Mouse (Mus musculus) lung, adult 2 months (tissue): ENCODE measurements at regions not wholly inside any gene's neighbourhood (a gene's known extent, or its start where the extent isn't known, plus 50 kb on each side); places are given as distances from the start of the nearest gene placed in this dataset.
A peak's percentile ranks its signal among the peaks of the same experiment; 100 is the strongest.

ENCODE experiments used
- DNase-seq: peaks from one replicate; pipeline ENCODE4 v3.0.0; 2022
- H3K4me1 ChIP-seq: fragments of 200-500 bp; 2 replicates; pipeline ENCODE4 v1.6.1; 2011; ENCODE audit warnings: low read length; ENCODE audit not compliant: control insufficient read depth, insufficient read depth
- H3K4me3 ChIP-seq: fragments of 200-500 bp; replicated peaks from 2 replicates; pipeline ENCODE3; 2011; ENCODE audit warnings: low read depth, mild to moderate bottlenecking, control low read depth, low read length; ENCODE audit errors: extremely low read depth
- CTCF ChIP-seq: fragments of 200-500 bp; IDR thresholded peaks from 2 replicates; pipeline ENCODE4 v1.5.1; 2011; ENCODE audit warnings: mild to moderate bottlenecking, low read length, control low read depth; ENCODE audit not compliant: insufficient read depth
- POLR2A ChIP-seq: fragments of 200-500 bp; IDR thresholded peaks from 2 replicates; pipeline ENCODE4 v1.6.1; 2011; ENCODE audit warnings: low read depth, mild to moderate bottlenecking, control low read depth, low read length, borderline replicate concordance; ENCODE audit errors: extremely low read depth
- WGBS: fragments of 180-500 bp; shearing (Covaris S2); methylation state at CpG from one replicate; pipeline ENCODE4 v1.1.7; 2018; 5-methylcytosine and 5-hydroxymethylcytosine counted together

- WGBS = 14% methylated on average over 1 of the region's 1 CpGs
- TF ChIP-seq POLR2A (no peak), CTCF (peak; percentile 45)
- no peaks in the 10 kb centered on the region for H3K4me1 ChIP-seq
- no peak overlapping the region for H3K4me3 ChIP-seq
- DNase-seq = peak; percentile 8
Observed at GRCm38 (mm10) chr15:25047875-25048274, 365.7 kb downstream of the Basp1 start.

DNA sequence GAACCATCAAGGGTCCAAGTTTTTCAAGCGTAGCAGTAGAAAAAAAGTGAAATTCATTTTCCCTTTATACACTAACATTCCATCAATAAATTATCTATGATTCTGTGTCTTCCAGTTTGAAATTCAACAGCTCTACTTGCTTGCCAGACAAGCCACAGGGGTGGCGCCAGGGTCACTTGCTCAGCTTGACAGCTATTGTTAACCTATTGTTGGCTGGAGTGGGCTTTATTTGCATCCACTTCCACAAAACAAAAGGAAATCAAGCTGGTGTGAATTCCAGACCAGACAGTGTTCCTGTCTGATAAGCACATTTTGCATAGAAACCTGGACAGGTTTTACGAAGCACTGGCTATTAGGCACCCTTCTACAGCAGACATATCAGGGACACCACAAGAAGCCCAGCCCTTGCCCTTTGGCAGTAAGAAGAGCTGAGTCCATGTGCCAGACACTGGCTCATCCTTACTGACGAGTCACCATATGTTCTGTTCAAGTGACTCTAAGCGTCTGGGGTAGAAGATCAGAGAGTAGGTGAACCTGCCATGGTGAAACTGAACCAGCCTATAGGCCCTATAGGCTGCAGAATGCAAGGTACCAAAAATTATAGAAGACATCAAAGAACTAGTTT, 366.9 kb downstream of the Basp1 start:
- TF ChIP-seq CTCF (no peak), POLR2A (no peak)
- Histone ChIP-seq H3K4me1 (no peaks in the 10 kb centered on the region), H3K4me3 (no peak overlapping the region)
- WGBS = 57% methylated on average over 5 of the region's 5 CpGs
- DNase-seq = no peak

GRCm38 (mm10) chr15:25036231-25036630, 377.3 kb downstream of the Basp1 start:
- WGBS = 84% methylated on average over 3 of the region's 3 CpGs
- no peaks in the 10 kb centered on the region for H3K4me1 ChIP-seq
- TF ChIP-seq POLR2A = no peak
- no peak for TF ChIP-seq CTCF
- H3K4me3 ChIP-seq = no peak overlapping the region
- DNase-seq = no peak

DNA sequence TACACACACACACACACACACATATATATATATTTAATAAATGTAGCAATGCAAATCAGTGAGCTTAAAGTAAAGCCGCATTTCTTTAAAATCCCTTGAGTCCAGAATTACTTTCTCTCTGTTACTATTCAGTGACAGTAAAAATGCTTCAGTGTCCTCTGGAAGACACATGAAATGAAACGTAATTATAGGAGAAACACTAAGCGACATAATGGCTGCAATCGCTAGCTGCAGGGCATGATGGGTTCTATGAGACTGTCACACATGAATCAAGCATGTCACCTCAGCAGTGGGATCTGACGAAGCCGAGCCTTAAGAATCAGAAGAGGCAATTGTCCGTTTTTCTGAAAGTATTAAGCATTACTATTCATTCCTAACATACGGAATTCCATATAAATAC, 385.7 kb downstream of the Basp1 start:
- no peak overlapping the region for H3K4me3 ChIP-seq
- no peak for DNase-seq
- 87% methylated on average over 8 of the region's 8 CpGs for WGBS
- TF ChIP-seq CTCF = no peak
- TF ChIP-seq POLR2A = no peak
- no peaks in the 10 kb centered on the region for H3K4me1 ChIP-seq

DNA sequence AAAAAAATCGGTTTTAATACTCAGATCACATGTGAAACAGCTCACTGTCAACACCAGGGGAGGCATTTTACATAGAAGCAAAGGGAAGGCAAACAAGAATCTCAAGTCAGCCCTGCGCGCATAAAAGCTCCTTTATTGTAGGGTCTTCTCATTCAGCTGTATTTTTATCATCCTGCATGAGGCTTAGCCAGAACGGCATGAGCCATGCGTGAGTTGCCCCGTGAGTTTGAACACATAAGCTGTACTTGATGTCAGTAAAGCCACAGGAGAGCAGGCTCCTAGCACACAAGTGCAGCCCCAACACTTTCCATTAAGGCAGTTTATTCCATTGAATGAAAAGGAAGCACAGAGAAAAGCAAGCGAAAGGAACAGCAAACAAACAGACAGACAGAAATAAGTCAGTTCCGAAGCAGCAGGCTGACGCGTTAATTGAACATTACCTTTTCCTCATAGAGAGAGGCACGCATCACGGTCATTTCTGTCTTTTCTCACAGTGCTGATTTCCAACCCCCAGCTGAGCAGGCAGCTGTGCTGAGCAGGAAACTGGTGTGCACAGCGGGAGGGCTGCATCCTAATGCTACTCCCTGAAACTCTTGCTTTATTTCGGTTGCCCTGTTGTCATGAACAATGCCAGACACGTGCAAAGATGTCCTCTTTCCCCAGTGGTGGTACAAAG, 386.6 kb downstream of the Basp1 start:
- DNase-seq = no peak
- no peak for TF ChIP-seq POLR2A
- no peak for TF ChIP-seq CTCF
- Histone ChIP-seq H3K4me1 (no peaks in the 10 kb centered on the region), H3K4me3 (no peak overlapping the region)
- WGBS = 11% methylated on average over 15 of the region's 15 CpGs

DNA sequence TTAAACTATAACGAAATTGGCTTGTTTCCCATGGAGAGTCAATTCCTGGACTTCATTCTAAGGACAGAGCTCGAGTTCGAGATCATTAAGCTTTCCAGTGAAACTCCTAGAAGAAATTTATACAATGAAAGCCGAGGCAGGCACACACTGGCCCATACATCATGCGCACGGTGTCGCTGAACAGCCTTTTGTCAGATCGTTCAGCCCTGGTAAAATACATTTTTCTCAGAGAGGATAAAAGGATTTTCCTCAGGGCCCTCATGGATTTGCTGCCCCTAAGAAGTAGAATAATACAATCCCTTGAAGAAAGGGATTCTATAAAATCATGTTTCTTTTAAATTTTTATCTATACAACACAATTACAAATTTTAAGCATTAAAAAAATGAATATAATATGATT, 387.2 kb downstream of the Basp1 start:
- 52% methylated on average over 8 of the region's 8 CpGs for WGBS
- DNase-seq = no peak
- TF ChIP-seq POLR2A = no peak
- no peak for TF ChIP-seq CTCF
- no peaks in the 10 kb centered on the region for H3K4me1 ChIP-seq
- H3K4me3 ChIP-seq = no peak overlapping the region

- WGBS = 40% methylated on average over 3 of the region's 3 CpGs
- Histone ChIP-seq H3K4me1 (no peaks in the 10 kb centered on the region), H3K4me3 (no peak overlapping the region)
- no peak for DNase-seq
- TF ChIP-seq POLR2A = no peak
- TF ChIP-seq CTCF = no peak
Observed at GRCm38 (mm10) chr15:25020916-25021315, 392.6 kb downstream of the Basp1 start.

GRCm38 (mm10) chr15:25019352-25019941, 394.1 kb downstream of the Basp1 start:
- no peak for DNase-seq
- TF ChIP-seq POLR2A (no peak), CTCF (no peak)
- H3K4me1 ChIP-seq = no peaks in the 10 kb centered on the region
- 80% methylated on average over 12 of the region's 12 CpGs for WGBS
- H3K4me3 ChIP-seq = no peak overlapping the region

DNA sequence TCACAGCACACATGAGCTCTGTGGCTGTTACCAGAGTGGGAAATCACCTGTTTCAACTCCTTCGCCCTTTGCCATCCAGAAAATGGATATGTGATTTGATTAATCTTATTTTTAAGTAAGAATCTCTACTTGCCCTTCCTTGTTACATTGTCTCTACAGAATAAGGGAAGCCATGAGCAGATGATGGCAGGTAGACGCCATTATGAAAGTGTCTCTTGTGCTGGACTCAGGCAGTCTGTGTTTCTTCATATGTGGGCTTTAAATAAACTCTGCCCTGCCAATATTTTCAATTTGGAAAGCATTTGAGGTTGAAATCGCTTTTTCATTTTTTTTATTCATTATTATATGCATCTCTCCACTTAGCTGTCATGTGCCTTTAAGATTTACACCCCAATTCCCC, 394.6 kb downstream of the Basp1 start:
- WGBS = 66% methylated on average over 3 of the region's 3 CpGs
- TF ChIP-seq POLR2A = no peak
- no peak for TF ChIP-seq CTCF
- H3K4me3 ChIP-seq = no peak overlapping the region
- no peaks in the 10 kb centered on the region for H3K4me1 ChIP-seq
- DNase-seq = no peak

- 78% methylated on average over 2 of the region's 2 CpGs for WGBS
- no peak for DNase-seq
- no peak overlapping the region for H3K4me3 ChIP-seq
- no peaks in the 10 kb centered on the region for H3K4me1 ChIP-seq
- no peak for TF ChIP-seq POLR2A
- TF ChIP-seq CTCF = no peak
Observed at GRCm38 (mm10) chr15:25007720-25008119, 405.8 kb downstream of the Basp1 start.
